Mouse (Mus musculus) lung, postnatal 14 days (tissue): ENCODE results near the gene Casz1.

ENCODE experiments used
- DNase-seq: peaks from one replicate; pipeline ENCODE4 v3.0.0; 2021

Gene Casz1

GRCm38 (mm10) chr4:148909566-148909965, 105.3 kb downstream of the Casz1 start:
- no peak for DNase-seq

GRCm38 (mm10) chr4:148912134-148912533, 107.9 kb downstream of the Casz1 start:
- DNase-seq, result no peak

- DNase-seq, result no peak
Observed at GRCm38 (mm10) chr4:148912826-148913590, 108.8 kb downstream of the Casz1 start.

GRCm38 (mm10) chr4:148914863-148915622, 110.8 kb downstream of the Casz1 start:
- peak; percentile 72 for DNase-seq

GRCm38 (mm10) chr4:148915849-148916248, 111.6 kb downstream of the Casz1 start:
- DNase-seq, result no peak

- no peak for DNase-seq
Observed at GRCm38 (mm10) chr4:148918707-148919447, 114.6 kb downstream of the Casz1 start.

GRCm38 (mm10) chr4:148920610-148921009, 116.4 kb downstream of the Casz1 start:
- no peak for DNase-seq

- DNase-seq, result no peak
Observed at GRCm38 (mm10) chr4:148922221-148922700, 118.0 kb downstream of the Casz1 start.

- DNase-seq, result no peak
Observed at GRCm38 (mm10) chr4:148923414-148923813, 119.2 kb downstream of the Casz1 start.

GRCm38 (mm10) chr4:148923976-148924375, 119.7 kb downstream of the Casz1 start:
- DNase-seq, result no peak

GRCm38 (mm10) chr4:148925589-148926359, 121.5 kb downstream of the Casz1 start:
- peak; percentile 76 for DNase-seq

GRCm38 (mm10) chr4:148926459-148926858, 122.2 kb downstream of the Casz1 start:
- peak; percentile 71 for DNase-seq

GRCm38 (mm10) chr4:148928316-148928715, 124.1 kb downstream of the Casz1 start:
- DNase-seq, result no peak

GRCm38 (mm10) chr4:148928876-148929275, 124.6 kb downstream of the Casz1 start:
- DNase-seq, result no peak

GRCm38 (mm10) chr4:148930721-148931229, 126.5 kb downstream of the Casz1 start:
- no peak for DNase-seq

- no peak for DNase-seq
Observed at GRCm38 (mm10) chr4:148933109-148933508, 128.9 kb downstream of the Casz1 start.

GRCm38 (mm10) chr4:148935211-148935610, 131.0 kb downstream of the Casz1 start:
- DNase-seq, result peak; percentile 60

GRCm38 (mm10) chr4:148936111-148936510, 131.9 kb downstream of the Casz1 start:
- DNase-seq, result no peak

- DNase-seq, result no peak
Observed at GRCm38 (mm10) chr4:148936727-148937126, 132.5 kb downstream of the Casz1 start.

GRCm38 (mm10) chr4:148938546-148938945, 134.3 kb downstream of the Casz1 start:
- no peak for DNase-seq

- peak; percentile 82 for DNase-seq
Observed at GRCm38 (mm10) chr4:148940674-148941211, 136.5 kb downstream of the Casz1 start.

GRCm38 (mm10) chr4:148941321-148941720, 137.1 kb downstream of the Casz1 start:
- no peak for DNase-seq
